Mouse (Mus musculus): ENCODE measurements around the gene Tom1l2. TPM values are rescaled to one million over a fixed set of nuclear protein-coding genes. Genes with fewer than 3 reads are reported as not detected.
A peak's percentile ranks its signal among the peaks of the same experiment; 100 is the strongest.

The Tom1l2 gene
- total and polyA plus RNA-seq, 2 experiments from 2014 or later = 49.4 to 120 TPM

GRCm38 (mm10) chr11:60293683-60294629 lies 58.7 kb downstream of the Tom1l2 start:
- 65% methylated on average over 6 of the region's 6 CpGs for WGBS
- DNase-seq (ENCODE audit: low spot score) = peak; percentile 38
- H3K4me2 ChIP-seq (ENCODE audit: low read depth, low read length, poor library complexity, severe bottlenecking) = no peak overlapping the region
- no peaks in the 10 kb centered on the region for H3K27me3 ChIP-seq (ENCODE audit: insufficient read depth, low read length)
- peak; percentile 47; the same call in 1 of the 2 replicates for ATAC-seq (ENCODE audit: low FRiP score)
- no peaks in the 10 kb centered on the region for H3K9me3 ChIP-seq (ENCODE audit: low read length)
- peak overlapping the region; percentile 48 for H3K27ac ChIP-seq (ENCODE audit: low read depth, low read length)
- H3K4me1 ChIP-seq (ENCODE audit: insufficient read depth, low read length) = peaks cover 17% of the 10 kb centered on the region
- no peak overlapping the region for H3K9ac ChIP-seq (replicated peaks; ENCODE audit: low read length, poor library complexity, severe bottlenecking)
- no peak overlapping the region for H3K4me3 ChIP-seq (ENCODE audit: low read depth, low read length)
- no peak for TF ChIP-seq CTCF (IDR thresholded peaks at IDR 0.05)
- H3K36me3 ChIP-seq (ENCODE audit: insufficient read depth, low read length) = no peaks in the 10 kb centered on the region

- TF ChIP-seq CTCF (IDR thresholded peaks at IDR 0.05) = peak; percentile 90
- DNase-seq (ENCODE audit: low spot score) (peak; percentile 91), ATAC-seq (ENCODE audit: low FRiP score) (no peak)
- H3K4me3 ChIP-seq (ENCODE audit: low read depth, low read length) = no peak overlapping the region
- WGBS = 44% methylated on average over 2 of the region's 2 CpGs
- H3K9me3 ChIP-seq (ENCODE audit: low read length) = no peaks in the 10 kb centered on the region
- H3K36me3 ChIP-seq (ENCODE audit: insufficient read depth, low read length) = no peaks in the 10 kb centered on the region
- peaks cover 17% of the 10 kb centered on the region for H3K4me1 ChIP-seq (ENCODE audit: insufficient read depth, low read length)
- H3K4me2 ChIP-seq (ENCODE audit: low read depth, low read length, poor library complexity, severe bottlenecking) = no peak overlapping the region
- no peaks in the 10 kb centered on the region for H3K27me3 ChIP-seq (ENCODE audit: insufficient read depth, low read length)
- peak overlapping the region; percentile 59 for H3K27ac ChIP-seq (ENCODE audit: low read depth, low read length)
- H3K9ac ChIP-seq (replicated peaks; ENCODE audit: low read length, poor library complexity, severe bottlenecking) = no peak overlapping the region
Observed at GRCm38 (mm10) chr11:60292718-60293117, 60.0 kb downstream of the Tom1l2 start.

DNA sequence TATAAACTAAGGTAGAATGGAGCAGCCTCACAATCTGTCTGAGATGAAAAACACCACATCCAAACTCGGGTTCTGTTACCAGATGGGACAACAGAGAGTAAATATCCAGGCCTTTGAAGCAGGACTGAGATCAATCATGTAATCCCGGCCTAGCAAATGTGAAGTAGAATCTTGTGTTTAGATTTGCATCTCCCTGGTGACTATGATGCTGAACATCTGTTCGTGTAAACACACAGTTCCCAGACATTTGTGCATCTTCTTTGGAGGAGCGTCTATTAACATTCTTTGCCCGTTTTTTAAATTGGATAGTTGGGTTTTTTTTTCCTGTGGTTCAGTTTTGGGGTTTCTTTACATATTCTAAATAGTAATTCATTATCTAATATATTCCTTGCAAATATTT lies 63.7 kb downstream of the Tom1l2 start:
- Histone ChIP-seq H3K27ac (ENCODE audit: low read depth, low read length) (no peak overlapping the region), H3K36me3 (ENCODE audit: insufficient read depth, low read length) (no peaks in the 10 kb centered on the region), H3K4me1 (ENCODE audit: insufficient read depth, low read length) (peaks cover 10% of the 10 kb centered on the region), H3K4me2 (ENCODE audit: low read depth, low read length, poor library complexity, severe bottlenecking) (no peak overlapping the region), H3K9me3 (ENCODE audit: low read length) (no peaks in the 10 kb centered on the region), H3K4me3 (ENCODE audit: low read depth, low read length) (no peak overlapping the region), H3K9ac (replicated peaks; ENCODE audit: low read length, poor library complexity, severe bottlenecking) (no peak overlapping the region), H3K27me3 (ENCODE audit: insufficient read depth, low read length) (no peaks in the 10 kb centered on the region)
- TF ChIP-seq CTCF (IDR thresholded peaks at IDR 0.05) = no peak
- 47% methylated on average over 5 of the region's 5 CpGs for WGBS
- no peak for ATAC-seq (ENCODE audit: low FRiP score)
- DNase-seq (ENCODE audit: low spot score) = peak; percentile 31

GRCm38 (mm10) chr11:60286311-60286710 lies 66.4 kb downstream of the Tom1l2 start:
- no peak overlapping the region for H3K4me3 ChIP-seq (ENCODE audit: low read depth, low read length)
- DNase-seq (ENCODE audit: low spot score) = peak; percentile 69
- ATAC-seq (ENCODE audit: low FRiP score) = no peak
- H3K9me3 ChIP-seq (ENCODE audit: low read length) = no peaks in the 10 kb centered on the region
- no peak overlapping the region for H3K9ac ChIP-seq (replicated peaks; ENCODE audit: low read length, poor library complexity, severe bottlenecking)
- 25% methylated on average over 4 of the region's 4 CpGs for WGBS
- H3K27ac ChIP-seq (ENCODE audit: low read depth, low read length) = no peak overlapping the region
- TF ChIP-seq CTCF (IDR thresholded peaks at IDR 0.05) = no peak
- no peak overlapping the region for H3K4me2 ChIP-seq (ENCODE audit: low read depth, low read length, poor library complexity, severe bottlenecking)
- H3K27me3 ChIP-seq (ENCODE audit: insufficient read depth, low read length) = no peaks in the 10 kb centered on the region
- no peaks in the 10 kb centered on the region for H3K36me3 ChIP-seq (ENCODE audit: insufficient read depth, low read length)
- 0 out of 2 replicates have a peak, but pooled peaks cover 6% of the 10 kb centered on the region for H3K4me1 ChIP-seq (ENCODE audit: insufficient read depth, low read length)

- WGBS = 74% methylated on average over 11 of the region's 11 CpGs
- no peaks in the 10 kb centered on the region for H3K9me3 ChIP-seq (ENCODE audit: low read length)
- DNase-seq (ENCODE audit: low spot score) (no peak), ATAC-seq (ENCODE audit: low FRiP score) (no peak)
- H3K4me1 ChIP-seq (ENCODE audit: insufficient read depth, low read length) = peaks cover 7% of the 10 kb centered on the region; the same call in 1 of the 2 replicates
- no peak overlapping the region for H3K9ac ChIP-seq (replicated peaks; ENCODE audit: low read length, poor library complexity, severe bottlenecking)
- no peaks in the 10 kb centered on the region for H3K27me3 ChIP-seq (ENCODE audit: insufficient read depth, low read length)
- no peaks in the 10 kb centered on the region for H3K36me3 ChIP-seq (ENCODE audit: insufficient read depth, low read length)
- H3K4me3 ChIP-seq (ENCODE audit: low read depth, low read length) = no peak overlapping the region
- no peak overlapping the region for H3K4me2 ChIP-seq (ENCODE audit: low read depth, low read length, poor library complexity, severe bottlenecking)
- no peak overlapping the region for H3K27ac ChIP-seq (ENCODE audit: low read depth, low read length)
- no peak for TF ChIP-seq CTCF (IDR thresholded peaks at IDR 0.05)
Observed at GRCm38 (mm10) chr11:60280429-60281414, 72.0 kb downstream of the Tom1l2 start.

Measured in midbrain, postnatal 0 days (tissue).